Mouse (Mus musculus): Measurements from ENCODE around the gene Rgs6.

DNA sequence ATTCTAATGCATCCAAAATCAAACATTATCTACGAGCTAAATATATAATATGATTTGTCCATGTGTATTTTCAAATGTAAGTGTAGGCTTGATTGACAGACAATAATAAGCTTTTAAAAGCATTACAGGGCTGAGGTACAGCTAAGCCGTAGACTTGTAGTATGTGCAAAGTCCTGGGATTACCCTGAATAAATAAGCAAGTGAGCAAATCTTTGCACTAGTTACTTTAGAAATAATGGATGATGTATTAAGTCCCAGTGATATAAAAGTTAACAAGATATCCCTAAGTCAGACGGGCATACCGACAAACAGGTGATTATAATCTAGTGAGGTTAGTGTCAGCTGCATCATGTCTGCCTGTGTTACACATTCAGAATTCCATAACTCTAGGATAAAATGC, 326.0 kb downstream of the Rgs6 start:
- TF ChIP-seq POLR2A (IDR thresholded peaks at IDR 0.05; ENCODE audit: low read depth, low read length) (no peak), CTCF (conservative IDR thresholded peaks at IDR 0.05; ENCODE audit: insufficient read depth, insufficient read length, low read depth, low read length) (no peak)

Measured in kidney, adult 2 months (tissue).